Mouse (Mus musculus): ENCODE results near the gene Dnajc17.

The Dnajc17 gene

GRCm38 (mm10) chr2:119163999-119164398 is 44.6 kb downstream of the Dnajc17 start:
- DNase-seq (ENCODE audit: inconsistent age in 2 of 2, low spot score in 1 of 2) = no peak

- DNase-seq (ENCODE audit: inconsistent age in 2 of 2, low spot score in 1 of 2) = no peak
Measured at GRCm38 (mm10) chr2:119163135-119163534, 45.5 kb downstream of the Dnajc17 start.

GRCm38 (mm10) chr2:119161247-119161646 is 47.3 kb downstream of the Dnajc17 start:
- DNase-seq (ENCODE audit: inconsistent age in 2 of 2, low spot score in 1 of 2) = peak; percentile 36 to 55

GRCm38 (mm10) chr2:119157836-119158235 is 50.8 kb downstream of the Dnajc17 start:
- DNase-seq (ENCODE audit: inconsistent age in 2 of 2, low spot score in 1 of 2) = no peak

- DNase-seq (ENCODE audit: inconsistent age in 2 of 2, low spot score in 1 of 2) = peak; percentile 94 to 98
Measured at GRCm38 (mm10) chr2:119156681-119157572, 51.7 kb downstream of the Dnajc17 start, which contains the start of gene Rmdn3. Gene Rmdn3 (minus strand): TSS chr2:119157034.

GRCm38 (mm10) chr2:119156081-119156680 is 52.4 kb downstream of the Dnajc17 start:
- DNase-seq (ENCODE audit: inconsistent age in 2 of 2, low spot score in 1 of 2) = peak in 1 of 2 experiments; percentile 82

GRCm38 (mm10) chr2:119155388-119155787 is 53.2 kb downstream of the Dnajc17 start:
- DNase-seq (ENCODE audit: inconsistent age in 2 of 2, low spot score in 1 of 2) = no peak

- no peak for DNase-seq (ENCODE audit: inconsistent age in 2 of 2, low spot score in 1 of 2)
Measured at GRCm38 (mm10) chr2:119154683-119155082, 53.9 kb downstream of the Dnajc17 start.

- peak in 1 of 2 experiments; percentile 38 for DNase-seq (ENCODE audit: inconsistent age in 2 of 2, low spot score in 1 of 2)
Measured at GRCm38 (mm10) chr2:119152255-119152654, 56.3 kb downstream of the Dnajc17 start.

GRCm38 (mm10) chr2:119147775-119148174 is 60.8 kb downstream of the Dnajc17 start:
- no peak for DNase-seq (ENCODE audit: inconsistent age in 2 of 2, low spot score in 1 of 2)

GRCm38 (mm10) chr2:119147160-119147678 is 61.4 kb downstream of the Dnajc17 start:
- no peak for DNase-seq (ENCODE audit: inconsistent age in 2 of 2, low spot score in 1 of 2)

- no peak for DNase-seq (ENCODE audit: inconsistent age in 2 of 2, low spot score in 1 of 2)
Measured at GRCm38 (mm10) chr2:119146435-119146834, 62.2 kb downstream of the Dnajc17 start.

- no peak for DNase-seq (ENCODE audit: inconsistent age in 2 of 2, low spot score in 1 of 2)
Measured at GRCm38 (mm10) chr2:119145199-119145598, 63.4 kb downstream of the Dnajc17 start.

- no peak for DNase-seq (ENCODE audit: inconsistent age in 2 of 2, low spot score in 1 of 2)
Measured at GRCm38 (mm10) chr2:119136346-119136898, 72.2 kb downstream of the Dnajc17 start.

Data from adrenal gland, adult (tissue).